Mouse (Mus musculus) embryonic stem cell, embryonic (primary cell): Measurements from ENCODE around the gene Ccnj.

Source experiments
- CTCF ChIA-PET, 4 experiments: fragments of 300-600 bp in 2 of 4; fragments of 350-600 bp in 2 of 4; sonication (Branson Sonifier 250); formaldehyde crosslinking; loops; one replicate each; lab custom pipeline; 2022; ENCODE audit warnings: inconsistent platforms in 2 of 4; lab: Charles Lee
- POLR2A ChIA-PET, 4 experiments: fragments of 300-600 bp in 2 of 4; fragments of 350-600 bp in 2 of 4; sonication (Branson Sonifier 250); formaldehyde crosslinking; loops; one replicate each; lab custom pipeline; 2022; ENCODE audit warnings: antibody characterized with exemption in 4 of 4, inconsistent platforms in 1 of 4; lab: Charles Lee

Ccnj gene

DNA sequence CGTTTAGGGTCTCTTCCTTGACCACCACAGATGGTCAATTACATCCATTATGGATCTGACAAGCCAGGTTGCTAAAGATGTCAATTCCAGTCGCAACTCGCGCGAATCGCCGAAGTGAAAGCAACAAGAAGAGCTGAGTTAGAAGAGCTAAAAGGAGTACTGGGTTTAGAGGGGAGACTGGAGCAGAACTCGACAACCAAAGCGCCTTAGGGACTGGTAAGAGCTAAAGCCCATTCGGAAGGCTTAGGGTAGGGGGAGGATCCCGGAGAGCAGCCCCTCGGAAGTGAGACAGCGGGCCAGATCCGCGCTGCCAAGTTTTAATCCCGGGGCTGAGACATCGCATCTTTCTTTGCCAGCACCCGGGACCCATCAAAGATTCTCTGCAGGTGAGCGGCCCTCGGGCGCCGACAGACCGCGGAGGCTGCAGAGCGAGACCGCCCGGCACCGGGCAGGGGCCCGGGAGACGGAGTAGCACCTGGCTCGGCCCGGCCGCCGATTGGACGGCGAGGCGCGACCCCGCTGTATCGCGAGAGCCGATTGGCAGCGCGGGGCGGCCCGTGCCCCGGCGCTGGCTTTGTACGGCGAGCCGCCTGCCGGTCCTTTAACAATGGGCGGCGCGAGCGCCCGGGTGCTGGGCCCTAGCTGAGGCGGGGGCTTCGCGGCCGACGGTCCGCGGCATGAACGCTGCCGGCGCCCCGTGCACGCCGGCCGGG is at the start of gene Ccnj:
Gene Ccnj (plus strand): TSS at position 577 of the 713 bp plus-strand sequence.
- POLR2A ChIA-PET: interaction anchor here (0.7 to 3.1 kb wide), 12 partner anchors 8 to 185 kb away, joined by 3 to 20 read pairs (median 3); partner anchors contain the start of gene Zfp518a (in 1 of the 4)
- CTCF ChIA-PET: interaction anchor here in 1 of 4 experiments (0.6 kb wide), 1 partner anchor 110 kb away, joined by 7 read pairs; no protein-coding TSS in a partner anchor

DNA sequence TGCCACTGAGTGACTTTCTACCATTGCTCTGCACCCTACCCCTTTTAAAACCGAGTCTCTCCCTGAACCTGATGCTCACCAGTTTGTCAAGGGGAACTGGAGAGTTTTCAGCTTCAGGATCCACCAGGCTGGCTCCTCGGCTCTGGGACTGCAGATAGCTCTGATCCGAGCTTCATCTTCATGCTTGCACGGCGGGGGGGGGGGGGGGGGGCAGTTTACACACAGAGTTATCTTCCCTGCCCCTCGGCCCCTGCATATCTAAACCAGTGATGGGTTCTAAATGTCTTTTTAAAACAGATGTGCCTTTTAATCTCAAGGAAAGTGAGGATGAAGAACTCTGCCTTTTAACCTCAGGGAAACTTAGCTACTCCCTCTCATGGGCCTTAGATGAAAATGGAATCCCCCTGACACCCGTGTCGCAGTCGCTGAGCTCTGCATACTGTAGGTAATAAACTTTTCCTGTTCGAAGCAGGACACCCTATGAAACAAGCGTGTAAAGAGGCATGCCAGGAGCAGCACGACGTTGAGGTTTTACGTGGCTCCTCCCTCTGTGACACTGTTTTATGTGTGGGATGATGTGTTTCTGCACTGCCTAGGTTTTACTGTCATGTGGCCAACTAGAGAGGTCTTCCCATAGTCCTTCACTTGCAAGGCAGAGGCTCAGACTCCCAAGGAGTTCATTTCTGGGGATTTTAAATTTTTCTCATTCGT is 42.9 kb upstream of the Ccnj start:
- CTCF ChIA-PET: interaction anchor here in 1 of 4 experiments (0.6 kb wide), 1 partner anchor 1906 kb away, joined by 3 read pairs; no protein-coding TSS in a partner anchor
- POLR2A ChIA-PET: interaction anchor here in 1 of 4 experiments (0.6 to 0.9 kb wide), 3 partner anchors 40 to 485 kb away, joined by 3 read pairs; no protein-coding TSS in a partner anchor

DNA sequence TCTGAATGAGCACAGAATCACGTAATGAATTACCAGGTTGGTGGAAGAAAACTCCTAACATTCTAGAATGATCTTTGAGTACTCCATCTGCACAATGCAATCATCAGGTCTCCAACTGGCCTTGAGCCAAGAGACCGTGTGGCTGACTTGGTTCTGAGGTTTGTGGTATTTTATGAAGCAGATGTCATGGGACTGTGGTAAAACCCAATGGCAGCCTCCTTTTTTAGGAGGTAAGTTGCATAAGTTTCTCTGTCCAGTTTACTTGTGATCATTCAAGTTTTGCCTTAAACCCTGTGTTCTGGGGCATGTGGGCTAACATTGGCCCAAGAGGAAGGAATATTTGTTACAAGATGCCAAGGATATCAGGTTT is 42.4 kb upstream of the Ccnj start:
- CTCF ChIA-PET: no interaction called here
- POLR2A ChIA-PET: no interaction called here

DNA sequence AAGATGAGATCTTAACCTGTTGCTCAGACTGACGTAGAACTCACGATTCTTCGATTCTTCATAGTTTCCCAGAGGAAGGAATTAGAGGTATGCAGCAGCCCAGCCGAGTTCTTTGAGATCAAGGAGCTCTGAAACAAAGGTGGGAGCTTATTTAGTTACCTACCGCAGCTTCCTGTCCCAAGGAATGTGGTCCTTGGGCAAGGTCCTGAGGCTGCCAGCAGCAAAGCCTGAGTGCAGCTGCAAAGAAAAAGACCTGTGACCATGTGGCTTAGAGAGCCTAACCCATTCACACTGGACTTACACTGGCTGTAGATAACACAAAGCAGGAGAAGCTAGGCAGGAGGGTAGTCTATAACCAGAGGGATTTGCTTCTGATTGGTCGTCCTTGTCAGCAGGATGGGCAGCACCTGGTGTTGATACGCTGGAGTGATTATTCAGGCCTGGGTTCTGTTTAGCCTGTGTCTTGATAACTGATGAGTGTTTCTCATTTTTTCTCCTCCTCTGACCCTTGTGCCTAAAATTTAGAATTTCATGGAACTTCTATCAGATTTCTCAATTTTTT is 25.8 kb upstream of the Ccnj start:
- POLR2A ChIA-PET: interaction anchor here in 1 of 4 experiments (0.9 kb wide), 1 partner anchor 67 kb away, joined by 3 read pairs; no protein-coding TSS in a partner anchor
- CTCF ChIA-PET: no interaction called here

DNA sequence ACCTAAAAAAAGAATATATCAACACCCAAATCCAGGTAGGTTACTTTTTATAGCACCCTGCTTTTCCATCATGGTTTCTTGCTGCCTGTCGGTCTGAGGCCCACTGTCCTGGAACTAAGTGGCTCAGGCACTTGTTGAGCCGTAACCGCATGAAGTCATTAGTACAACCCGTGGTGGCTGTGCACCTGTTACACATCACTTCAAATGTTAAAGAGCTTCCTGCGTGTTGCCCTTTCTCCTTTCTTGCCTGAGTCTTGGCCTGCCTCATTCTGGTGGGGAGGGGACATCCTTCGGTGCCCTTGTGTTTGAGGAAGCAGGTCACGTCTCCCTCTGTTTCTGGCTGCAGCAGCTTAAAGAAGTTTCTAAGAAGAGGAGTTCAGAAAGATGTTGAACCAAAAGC is 21.2 kb upstream of the Ccnj start:
- CTCF ChIA-PET: no interaction called here
- POLR2A ChIA-PET: interaction anchor here in 3 of 4 experiments (0.6 to 1.6 kb wide), 8 partner anchors 10 to 859 kb away, joined by 3 to 6 read pairs (median 3); partner anchors contain the start of genes Ccnj (in 2 of the 3) and Zfp518a (in 1 of the 3)

DNA sequence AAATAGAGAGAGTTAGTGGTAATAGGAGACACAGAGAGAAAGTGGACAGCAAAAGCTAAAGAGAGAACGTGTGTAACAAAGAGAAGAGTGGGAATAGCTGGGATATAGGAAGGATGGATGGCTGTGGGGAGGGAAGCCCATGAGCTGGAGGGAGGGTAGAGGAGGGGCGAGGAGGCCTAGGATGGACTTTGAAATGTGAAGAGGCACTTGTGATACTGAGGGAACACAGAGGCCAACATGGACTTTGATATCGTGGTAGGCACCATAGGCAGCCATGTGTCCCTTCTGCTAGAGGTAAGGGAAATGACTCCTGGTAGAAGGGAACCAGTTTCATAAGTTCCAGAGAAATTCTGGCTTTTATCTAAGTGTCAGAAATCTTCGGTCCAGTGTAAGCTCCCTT is 19.2 kb upstream of the Ccnj start:
- ChIA-PET POLR2A (no interaction called here), CTCF (interaction anchor here in 2 of 4 experiments (0.7 to 1.5 kb wide), 2 partner anchors 151 to 466 kb away, joined by 4 to 7 read pairs; no protein-coding TSS in a partner anchor)

GRCm38 (mm10) chr19:40812778-40813177 is 18.3 kb upstream of the Ccnj start:
- CTCF ChIA-PET: interaction anchor here in 2 of 4 experiments (0.6 to 1.5 kb wide), 2 partner anchors 196 to 467 kb away, joined by 4 read pairs; no protein-coding TSS in a partner anchor
- POLR2A ChIA-PET: no interaction called here

GRCm38 (mm10) chr19:40813385-40813784 is 17.7 kb upstream of the Ccnj start:
- CTCF ChIA-PET: interaction anchor here in 1 of 4 experiments (0.6 kb wide), 1 partner anchor 196 kb away, joined by 4 read pairs; no protein-coding TSS in a partner anchor
- POLR2A ChIA-PET: no interaction called here

DNA sequence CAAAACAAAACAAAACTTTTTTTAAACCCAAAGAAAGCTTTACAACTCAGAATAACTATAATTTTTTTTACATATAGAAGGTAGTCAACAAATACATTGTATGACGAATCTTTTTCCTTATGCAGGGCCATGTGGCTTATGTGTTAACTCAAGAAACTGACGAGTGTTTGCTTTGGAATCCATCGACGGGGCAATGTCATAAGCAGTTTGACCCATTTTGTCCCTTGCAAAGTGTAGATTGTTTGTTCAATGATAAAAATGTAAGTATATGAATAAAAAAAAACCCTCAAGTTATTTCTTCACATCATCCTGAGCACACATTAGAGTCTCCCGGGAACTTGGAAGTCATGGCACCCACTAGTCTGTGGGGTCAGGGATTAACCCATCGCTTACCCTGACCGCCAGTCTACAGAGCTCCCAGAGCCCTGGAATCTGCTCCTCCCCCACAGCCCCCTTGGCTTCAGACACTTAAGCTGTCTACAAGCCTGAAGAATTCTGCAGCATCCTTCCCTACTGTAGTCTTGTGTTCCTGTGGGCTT is 15.4 kb upstream of the Ccnj start:
- ChIA-PET CTCF (no interaction called here), POLR2A (no interaction called here)

GRCm38 (mm10) chr19:40817901-40818532 is 13.1 kb upstream of the Ccnj start:
- ChIA-PET POLR2A (interaction anchor here in 3 of 4 experiments (0.7 to 1.2 kb wide), 3 partner anchors 13 to 260 kb away, joined by 3 to 5 read pairs (median 3); partner anchors contain the start of gene Ccnj (in 1 of the 3)), CTCF (interaction anchor here in 2 of 4 experiments (1.0 to 1.1 kb wide), 2 partner anchors 198 to 236 kb away, joined by 3 read pairs; no protein-coding TSS in a partner anchor)

- ChIA-PET CTCF (interaction anchor here in 1 of 4 experiments (0.6 kb wide), 1 partner anchor 462 kb away, joined by 3 read pairs; no protein-coding TSS in a partner anchor), POLR2A (interaction anchor here in 3 of 4 experiments (0.7 to 1.2 kb wide), 4 partner anchors 13 to 259 kb away, joined by 3 to 5 read pairs (median 3); partner anchors contain the start of gene Zfp518a (in 1 of the 3))
These were observed 12.3 kb upstream of the Ccnj start for GRCm38 (mm10) chr19:40818764-40819163.

- ChIA-PET CTCF (interaction anchor here in 1 of 4 experiments (0.6 kb wide), 1 partner anchor 129 kb away, joined by 5 read pairs; no protein-coding TSS in a partner anchor), POLR2A (no interaction called here)
These were observed 9.7 kb upstream of the Ccnj start for GRCm38 (mm10) chr19:40821306-40821825.

DNA sequence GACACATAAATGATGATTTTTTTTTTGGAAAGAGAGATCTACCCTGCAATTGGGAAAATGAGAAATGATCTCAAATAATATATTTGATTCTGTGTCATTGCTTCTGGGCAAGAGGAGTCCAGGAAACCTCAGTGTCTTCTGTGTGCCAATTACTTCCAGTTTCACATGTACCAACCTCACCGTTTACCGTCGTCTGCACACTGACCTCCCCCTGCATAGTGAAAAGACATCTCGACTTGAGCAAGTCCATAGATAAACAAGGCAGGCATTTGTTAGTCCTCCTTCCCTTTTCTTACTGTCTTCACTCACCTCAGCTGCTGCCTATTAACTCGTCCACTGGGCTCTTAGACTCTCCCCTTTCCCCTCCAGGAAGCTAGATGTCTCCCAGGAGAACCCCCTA is 5.4 kb upstream of the Ccnj start:
- ChIA-PET CTCF (no interaction called here), POLR2A (interaction anchor here in 2 of 4 experiments (0.6 to 1.0 kb wide), 2 partner anchors 61 to 110 kb away, joined by 3 read pairs; no protein-coding TSS in a partner anchor)

DNA sequence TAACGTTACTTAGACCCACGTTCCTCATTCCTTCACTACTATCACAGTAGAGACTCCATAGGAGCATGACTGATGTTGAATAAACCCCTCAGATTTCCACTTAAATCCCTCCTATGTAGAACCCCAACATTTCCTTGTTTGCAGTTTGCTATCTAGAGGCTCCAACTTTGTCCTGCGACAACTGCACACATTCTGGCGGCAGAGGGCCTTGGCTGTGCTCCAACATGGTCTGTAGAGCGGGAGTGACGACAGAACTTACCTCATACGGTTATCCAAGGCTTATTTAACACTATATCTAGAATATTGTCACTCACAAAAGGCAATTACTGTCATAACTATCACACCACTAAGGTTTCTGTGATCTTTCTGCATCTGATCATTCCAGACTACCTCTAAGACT is 4.3 kb upstream of the Ccnj start:
- ChIA-PET CTCF (no interaction called here), POLR2A (no interaction called here)

DNA sequence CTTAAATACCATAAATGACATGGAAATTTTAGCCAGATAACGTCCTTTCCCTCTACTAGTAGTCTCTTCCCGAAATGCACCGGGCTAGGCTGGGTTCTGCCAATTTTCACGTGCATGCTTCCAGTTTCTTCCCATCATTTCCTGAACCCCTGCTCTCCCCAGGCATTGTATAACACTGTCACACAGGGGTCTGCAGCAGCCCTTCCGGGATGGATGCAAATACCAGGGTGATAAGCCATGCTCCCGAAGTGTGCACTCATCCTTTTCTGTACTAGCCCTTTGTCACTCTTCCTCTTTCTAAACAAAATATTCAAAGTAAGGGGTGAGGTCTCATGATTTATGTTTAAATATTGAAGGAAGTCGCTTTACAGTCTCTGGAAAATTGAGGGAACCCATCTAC is 881 bp upstream of the Ccnj start:
- POLR2A ChIA-PET: interaction anchor here in 3 of 4 experiments (0.7 to 3.1 kb wide), 6 partner anchors 9 to 105 kb away, joined by 3 to 20 read pairs (median 3); partner anchors contain the start of gene Zfp518a (in 1 of the 3)
- CTCF ChIA-PET: interaction anchor here in 1 of 4 experiments (0.6 kb wide), 1 partner anchor 109 kb away, joined by 7 read pairs; no protein-coding TSS in a partner anchor

DNA sequence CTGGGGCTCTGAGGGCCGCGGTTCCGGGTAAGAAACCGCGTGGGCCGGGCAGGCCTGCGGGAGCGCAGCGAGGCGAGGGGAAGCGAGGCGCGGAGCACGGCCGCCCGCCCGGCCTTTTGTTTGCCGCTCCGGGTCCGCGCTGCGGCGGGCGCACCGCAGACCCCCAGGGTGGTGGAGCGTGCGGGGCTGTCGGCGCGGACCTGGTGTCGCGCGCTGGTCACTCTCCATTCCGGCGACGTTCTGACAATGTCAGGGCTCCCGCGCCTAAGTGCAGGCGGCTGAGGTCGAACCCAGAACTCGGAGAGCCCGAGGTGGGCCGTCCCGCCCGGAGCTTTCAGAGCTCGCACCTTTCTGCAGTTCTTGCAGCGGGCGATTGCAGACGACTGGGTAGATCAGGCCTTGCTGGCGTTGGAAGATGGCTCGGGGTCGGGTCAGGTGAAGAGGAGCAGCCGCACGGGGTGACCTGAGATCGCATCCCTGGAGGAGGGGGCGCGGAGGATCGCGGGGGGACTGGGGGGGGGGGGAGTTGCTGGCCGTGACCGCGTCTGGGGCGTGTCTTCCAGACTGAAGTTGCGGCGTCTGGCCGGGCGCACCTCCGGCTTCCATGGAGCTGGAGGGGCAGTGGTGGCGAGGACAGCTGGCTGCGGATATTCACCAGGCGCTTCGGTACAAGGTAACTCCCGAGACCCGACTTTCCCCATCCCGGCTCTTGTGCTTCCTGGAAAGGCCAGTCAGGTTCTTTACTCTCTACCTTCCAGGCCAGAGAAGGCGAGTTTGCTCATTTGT is 530 bp downstream of the Ccnj start:
- CTCF ChIA-PET: interaction anchor here (0.5 to 1.3 kb wide), 5 partner anchors 71 to 929 kb away, joined by 3 to 4 read pairs (median 4); no protein-coding TSS in a partner anchor
- POLR2A ChIA-PET: interaction anchor here (0.6 to 3.1 kb wide), 19 partner anchors 7 to 613 kb away, joined by 3 to 20 read pairs (median 3); partner anchors contain the start of gene Zfp518a (in 1 of the 4)
